Mouse (Mus musculus): ENCODE results near the gene Wscd1. TPM values are rescaled to one million over a fixed set of nuclear protein-coding genes. Genes with fewer than 3 reads are reported as not detected.

Wscd1 gene
- polyA plus RNA-seq, 1 experiment, result 66.6 TPM

GRCm38 (mm10) chr11:71779642-71780041 lies 29.9 kb downstream of the Wscd1 start:
- no peak for TF ChIP-seq CTCF (IDR thresholded peaks at IDR 0.05; ENCODE audit: extremely low read depth, insufficient read depth, low read length)
- no peak for TF ChIP-seq POLR2A (IDR thresholded peaks at IDR 0.05; ENCODE audit: extremely low read depth, insufficient read depth, low read length)
- Histone ChIP-seq H3K4me1 (ENCODE audit: control insufficient read depth, insufficient read depth, low read length) (peaks cover 5% of the 10 kb centered on the region; the same call in 1 of the 2 replicates), H3K27ac (ENCODE audit: insufficient read depth, low read length) (no peak overlapping the region), H3K4me3 (ENCODE audit: insufficient read depth, low read length) (no peak overlapping the region)

- Histone ChIP-seq H3K4me3 (ENCODE audit: insufficient read depth, low read length) (no peak overlapping the region), H3K4me1 (ENCODE audit: control insufficient read depth, insufficient read depth, low read length) (peaks cover 3% of the 10 kb centered on the region; the same call in 1 of the 2 replicates), H3K27ac (ENCODE audit: insufficient read depth, low read length) (no peak overlapping the region)
- TF ChIP-seq CTCF (IDR thresholded peaks at IDR 0.05; ENCODE audit: extremely low read depth, insufficient read depth, low read length) (no peak), POLR2A (IDR thresholded peaks at IDR 0.05; ENCODE audit: extremely low read depth, insufficient read depth, low read length) (no peak)
Measured at GRCm38 (mm10) chr11:71781737-71782354, 32.1 kb downstream of the Wscd1 start.

- no peaks in the 10 kb centered on the region for H3K4me1 ChIP-seq (ENCODE audit: control insufficient read depth, insufficient read depth, low read length)
- no peak overlapping the region for H3K4me3 ChIP-seq (ENCODE audit: insufficient read depth, low read length)
- TF ChIP-seq POLR2A (IDR thresholded peaks at IDR 0.05; ENCODE audit: extremely low read depth, insufficient read depth, low read length) (no peak), CTCF (IDR thresholded peaks at IDR 0.05; ENCODE audit: extremely low read depth, insufficient read depth, low read length) (no peak)
- no peak overlapping the region for H3K27ac ChIP-seq (ENCODE audit: insufficient read depth, low read length)
Measured at GRCm38 (mm10) chr11:71785499-71785898, 35.8 kb downstream of the Wscd1 start.

GRCm38 (mm10) chr11:71788209-71788608 lies 38.5 kb downstream of the Wscd1 start:
- Histone ChIP-seq H3K27ac (ENCODE audit: insufficient read depth, low read length) (no peak overlapping the region), H3K4me3 (ENCODE audit: insufficient read depth, low read length) (no peak overlapping the region), H3K4me1 (ENCODE audit: control insufficient read depth, insufficient read depth, low read length) (no peaks in the 10 kb centered on the region)
- TF ChIP-seq POLR2A (IDR thresholded peaks at IDR 0.05; ENCODE audit: extremely low read depth, insufficient read depth, low read length), result no peak
- TF ChIP-seq CTCF (IDR thresholded peaks at IDR 0.05; ENCODE audit: extremely low read depth, insufficient read depth, low read length), result no peak

GRCm38 (mm10) chr11:71790227-71790626 lies 40.5 kb downstream of the Wscd1 start:
- H3K4me1 ChIP-seq (ENCODE audit: control insufficient read depth, insufficient read depth, low read length), result no peaks in the 10 kb centered on the region
- TF ChIP-seq CTCF (IDR thresholded peaks at IDR 0.05; ENCODE audit: extremely low read depth, insufficient read depth, low read length), result no peak
- TF ChIP-seq POLR2A (IDR thresholded peaks at IDR 0.05; ENCODE audit: extremely low read depth, insufficient read depth, low read length), result no peak
- no peak overlapping the region for H3K27ac ChIP-seq (ENCODE audit: insufficient read depth, low read length)
- no peak overlapping the region for H3K4me3 ChIP-seq (ENCODE audit: insufficient read depth, low read length)

- Histone ChIP-seq H3K4me1 (ENCODE audit: control insufficient read depth, insufficient read depth, low read length) (no peaks in the 10 kb centered on the region), H3K27ac (ENCODE audit: insufficient read depth, low read length) (no peak overlapping the region), H3K4me3 (ENCODE audit: insufficient read depth, low read length) (no peak overlapping the region)
- TF ChIP-seq CTCF (IDR thresholded peaks at IDR 0.05; ENCODE audit: extremely low read depth, insufficient read depth, low read length) (no peak), POLR2A (IDR thresholded peaks at IDR 0.05; ENCODE audit: extremely low read depth, insufficient read depth, low read length) (no peak)
Measured at GRCm38 (mm10) chr11:71799206-71799605, 49.5 kb downstream of the Wscd1 start.

- Histone ChIP-seq H3K27ac (ENCODE audit: insufficient read depth, low read length) (no peak overlapping the region), H3K4me3 (ENCODE audit: insufficient read depth, low read length) (no peak overlapping the region), H3K4me1 (ENCODE audit: control insufficient read depth, insufficient read depth, low read length) (no peaks in the 10 kb centered on the region)
- TF ChIP-seq CTCF (IDR thresholded peaks at IDR 0.05; ENCODE audit: extremely low read depth, insufficient read depth, low read length) (no peak), POLR2A (IDR thresholded peaks at IDR 0.05; ENCODE audit: extremely low read depth, insufficient read depth, low read length) (no peak)
Measured at GRCm38 (mm10) chr11:71808521-71808920, 58.8 kb downstream of the Wscd1 start.

DNA sequence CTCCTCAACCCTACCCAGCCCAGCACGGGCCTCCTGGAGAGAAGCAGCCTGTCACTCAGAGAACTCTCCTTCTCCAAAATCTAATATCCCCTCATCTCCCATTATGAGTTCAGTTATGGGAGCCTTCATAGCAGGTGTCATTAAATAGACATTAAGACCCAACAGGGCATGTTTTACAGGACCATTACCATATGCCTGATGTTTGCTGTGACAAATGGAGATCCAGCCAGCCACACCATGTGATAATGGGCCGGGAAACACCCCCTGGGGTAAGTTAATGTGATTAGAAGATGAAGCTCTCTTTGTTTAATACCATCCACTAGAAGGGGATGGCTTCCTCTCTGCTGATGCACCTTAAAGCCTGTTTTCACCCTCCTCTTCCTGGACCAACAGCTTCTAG lies 62.1 kb downstream of the Wscd1 start:
- no peak overlapping the region for H3K4me3 ChIP-seq (ENCODE audit: insufficient read depth, low read length)
- no peak for TF ChIP-seq POLR2A (IDR thresholded peaks at IDR 0.05; ENCODE audit: extremely low read depth, insufficient read depth, low read length)
- TF ChIP-seq CTCF (IDR thresholded peaks at IDR 0.05; ENCODE audit: extremely low read depth, insufficient read depth, low read length), result no peak
- no peaks in the 10 kb centered on the region for H3K4me1 ChIP-seq (ENCODE audit: control insufficient read depth, insufficient read depth, low read length)
- H3K27ac ChIP-seq (ENCODE audit: insufficient read depth, low read length), result no peak overlapping the region

DNA sequence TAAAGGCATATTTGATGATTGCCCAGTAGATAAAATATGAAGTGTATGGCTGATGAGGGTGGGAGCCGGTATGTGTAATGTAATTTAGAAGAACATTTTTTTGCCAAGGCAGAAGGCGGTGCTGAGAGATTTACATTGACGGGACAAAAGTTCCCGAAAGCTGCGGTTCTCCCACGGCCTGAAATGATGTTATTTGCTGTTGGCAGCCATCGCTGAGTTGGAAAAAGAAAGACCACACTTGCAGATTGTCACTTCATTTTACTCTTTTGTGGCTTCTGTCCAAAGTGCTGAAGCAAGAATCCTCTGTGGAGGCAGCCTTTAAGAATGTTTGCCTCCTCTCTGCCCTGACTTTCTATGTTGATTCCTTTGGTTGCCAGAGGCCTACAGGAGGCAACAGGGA lies 63.2 kb downstream of the Wscd1 start:
- TF ChIP-seq POLR2A (IDR thresholded peaks at IDR 0.05; ENCODE audit: extremely low read depth, insufficient read depth, low read length) (no peak), CTCF (IDR thresholded peaks at IDR 0.05; ENCODE audit: extremely low read depth, insufficient read depth, low read length) (no peak)
- H3K4me1 ChIP-seq (ENCODE audit: control insufficient read depth, insufficient read depth, low read length), result no peaks in the 10 kb centered on the region
- no peak overlapping the region for H3K4me3 ChIP-seq (ENCODE audit: insufficient read depth, low read length)
- no peak overlapping the region for H3K27ac ChIP-seq (ENCODE audit: insufficient read depth, low read length)

- H3K4me3 ChIP-seq (ENCODE audit: insufficient read depth, low read length), result no peak overlapping the region
Measured at GRCm38 (mm10) chr11:71814511-71814910, 64.8 kb downstream of the Wscd1 start.

More at GRCm38 (mm10) chr11:71814511-71814910, 64.8 kb downstream of the Wscd1 start:
- Histone ChIP-seq H3K27ac (ENCODE audit: insufficient read depth, low read length) (no peak overlapping the region), H3K4me1 (ENCODE audit: control insufficient read depth, insufficient read depth, low read length) (no peaks in the 10 kb centered on the region)
- TF ChIP-seq POLR2A (IDR thresholded peaks at IDR 0.05; ENCODE audit: extremely low read depth, insufficient read depth, low read length), result no peak
- no peak for TF ChIP-seq CTCF (IDR thresholded peaks at IDR 0.05; ENCODE audit: extremely low read depth, insufficient read depth, low read length)

All from cortical plate, adult 2 months (tissue).